ENCODE assay signal across 14 mouse cellular contexts in genomic region chr2:120481921-120482320, GRCm38 (mm10).
"Had no signal": no experiment of that assay in that cellular context is flagged by ENCODE, and none has a peak within 500 bp of the region (broad histone marks: within the 10 kb centered on the region; RNA-seq: fewer than 3 reads in every experiment).

No protein-coding gene starts in this region.

- ATAC-seq: liver, embryonic 12.5 days; midbrain, embryonic 15.5 days had no signal

- DNase-seq: kidney, adult 9 months; kidney, postnatal 36 days; layer of hippocampus, adult 9-11 months; layer of hippocampus, postnatal 36 days; lung, embryonic 14.5 days; lung, postnatal 10 days; lung, postnatal 4 days; right cerebral cortex, postnatal 14 days had no signal

- H3K27me3 ChIP-seq: limb, embryonic 15.5 days; liver, embryonic 12.5 days; midbrain, embryonic 15.5 days had no signal

- H3K36me3 ChIP-seq: limb, embryonic 15.5 days; liver, embryonic 12.5 days; midbrain, embryonic 10.5 days; midbrain, embryonic 15.5 days had no signal

- H3K4me1 ChIP-seq: midbrain, embryonic 15.5 days had no signal

- H3K27ac ChIP-seq: kidney, postnatal 0 days; limb, embryonic 15.5 days; liver, embryonic 12.5 days; midbrain, embryonic 10.5 days; midbrain, embryonic 15.5 days; stomach, postnatal 0 days had no signal

- H3K4me3 ChIP-seq: limb, embryonic 15.5 days; liver, embryonic 12.5 days; midbrain, embryonic 10.5 days; midbrain, embryonic 15.5 days had no signal
